Comparison of ENCODE assay signal across 14 mouse cellular contexts in genomic region chr2:152620367-152621134, GRCm38 (mm10). TPM values are rescaled to one million over a fixed set of nuclear protein-coding genes. Genes with fewer than 3 reads are reported as not detected.
DNase-seq lines count a peak whose midpoint lies in the region; ATAC-seq lines count a peak whose summit lies in the region.
"Had no signal": no experiment of that assay in that cellular context is flagged by ENCODE, and none has a peak within 500 bp of the region (broad histone marks: within the 10 kb centered on the region; RNA-seq: fewer than 3 reads in every experiment).

No protein-coding gene starts in this region.

- no peak for ATAC-seq in kidney, embryonic 15.5 days (replicated peaks; ENCODE audit: low FRiP score)
- peak; percentile 92 for ATAC-seq in granulocyte monocyte progenitor cell, adult 5-6 weeks (replicated peaks; ENCODE audit: poor library complexity, severe bottlenecking)
- ATAC-seq: forebrain, postnatal 0 days had no signal

- peaks cover 32% of the 10 kb centered on the region for H3K4me1 ChIP-seq in kidney, embryonic 15.5 days
- H3K4me1 ChIP-seq: heart, embryonic 15.5 days had no signal

- H3K4me3 ChIP-seq in kidney, embryonic 15.5 days (replicated peaks) = no peak overlapping the region
- H3K4me3 ChIP-seq: embryonic facial prominence, embryonic 15.5 days; heart, embryonic 15.5 days had no signal

- H3K27ac ChIP-seq in kidney, embryonic 15.5 days = peak overlapping the region; percentile 87
- H3K27ac ChIP-seq: embryonic facial prominence, embryonic 15.5 days; heart, embryonic 15.5 days had no signal

- 57% methylated on average over 9 of the region's 9 CpGs for WGBS in kidney, embryonic 15.5 days

- DNase-seq in kidney, postnatal 14 days = no peak
- DNase-seq in right cerebral cortex, adult 2 months (ENCODE audit: low spot score in 2 of 2) = peak; percentile 16 to 20
- DNase-seq in right cerebral cortex, postnatal 10 days (ENCODE audit: low spot score in 2 of 2) = no peak
- DNase-seq in liver = no peak
- no peak for DNase-seq in urinary bladder, adult 18-20 months (ENCODE audit: low spot score in 2 of 2)
- DNase-seq: cerebellum, postnatal 10 days; forebrain, postnatal 0 days had no signal

- peak overlapping the region; percentile 29 for H3K4me2 ChIP-seq in kidney, embryonic 15.5 days
- H3K4me2 ChIP-seq: embryonic facial prominence, embryonic 15.5 days; heart, embryonic 15.5 days had no signal

- H3K9me3 ChIP-seq in kidney, embryonic 15.5 days (replicated peaks) = no peaks in the 10 kb centered on the region
- H3K9me3 ChIP-seq: embryonic facial prominence, embryonic 15.5 days; heart, embryonic 15.5 days had no signal

- H3K27me3 ChIP-seq in kidney, embryonic 15.5 days = peaks cover 3% of the 10 kb centered on the region; the same call in 1 of the 2 replicates

- no peaks in the 10 kb centered on the region for H3K36me3 ChIP-seq in kidney, embryonic 15.5 days
- H3K36me3 ChIP-seq: embryonic facial prominence, embryonic 15.5 days; heart, embryonic 15.5 days had no signal

- H3K9ac ChIP-seq in kidney, embryonic 15.5 days = no peak overlapping the region
- H3K9ac ChIP-seq: embryonic facial prominence, embryonic 15.5 days; forebrain, postnatal 0 days; heart, embryonic 15.5 days had no signal

RNA-seq across cellular contexts. Expression of gene Defb25, which starts 2.3 kb away (rescaled TPM):
- polyA plus RNA-seq in kidney, embryonic 15.5 days (2015; fragmentation: Nextera tagmentation; extraction: Ambion mirVana) = 23.2 and 25.2 TPM in 2 replicates
- total RNA-seq in granulocyte monocyte progenitor cell, adult 5-6 weeks (2014; fragmentation: Nextera tagmentation) = not detected in 2 replicates
- total RNA-seq in granulocyte monocyte progenitor cell, adult 5-6 weeks (2017) = not detected in 2 replicates
- total RNA-seq: forebrain, postnatal 0 days; midbrain, postnatal 0 days had no signal
- polyA plus RNA-seq: forebrain, postnatal 0 days; liver, embryonic 16.5 days had no signal

RNA-seq across cellular contexts. Expression of gene Rem1, which starts 6.2 kb away (rescaled TPM):
- polyA plus RNA-seq in kidney, embryonic 15.5 days (2015; fragmentation: Nextera tagmentation; extraction: Ambion mirVana) = 59.1 and 62.5 TPM in 2 replicates
- total RNA-seq in granulocyte monocyte progenitor cell, adult 5-6 weeks (2014; fragmentation: Nextera tagmentation) = 0.45 TPM in 1 of 2 replicates, not detected in the other
- not detected in 2 replicates for total RNA-seq in granulocyte monocyte progenitor cell, adult 5-6 weeks (2017)

RNA-seq across cellular contexts. Expression of gene Defb36, which starts 16.4 kb away (rescaled TPM):
- 0.67 and 0.88 TPM in 2 replicates for polyA plus RNA-seq in kidney, embryonic 15.5 days (2015; fragmentation: Nextera tagmentation; extraction: Ambion mirVana)
- total RNA-seq in granulocyte monocyte progenitor cell, adult 5-6 weeks (2014; fragmentation: Nextera tagmentation) = not detected in 2 replicates
- total RNA-seq in granulocyte monocyte progenitor cell, adult 5-6 weeks (2017) = not detected in 2 replicates
- total RNA-seq: forebrain, postnatal 0 days; midbrain, postnatal 0 days had no signal
- polyA plus RNA-seq: embryonic facial prominence, embryonic 15.5 days; forebrain, postnatal 0 days; heart, embryonic 15.5 days; liver, embryonic 16.5 days; midbrain, postnatal 0 days; thymus, postnatal 0 days had no signal

RNA-seq across cellular contexts. Expression of gene Defb45, which starts 21.4 kb away (rescaled TPM):
- polyA plus RNA-seq in kidney, embryonic 15.5 days (2015; fragmentation: Nextera tagmentation; extraction: Ambion mirVana) = not detected in 2 replicates
- not detected in 2 replicates for total RNA-seq in granulocyte monocyte progenitor cell, adult 5-6 weeks (2014; fragmentation: Nextera tagmentation)
- not detected in 2 replicates for total RNA-seq in granulocyte monocyte progenitor cell, adult 5-6 weeks (2017)
- total RNA-seq: forebrain, postnatal 0 days; midbrain, postnatal 0 days had no signal
- polyA plus RNA-seq: embryonic facial prominence, embryonic 15.5 days; forebrain, postnatal 0 days; heart, embryonic 15.5 days; liver, embryonic 16.5 days; midbrain, postnatal 0 days; thymus, postnatal 0 days had no signal

RNA-seq across cellular contexts. Expression of gene Defb19, which starts 40.4 kb away (rescaled TPM):
- polyA plus RNA-seq in kidney, embryonic 15.5 days (2015; fragmentation: Nextera tagmentation; extraction: Ambion mirVana) = 4.4 and 4.8 TPM in 2 replicates
- not detected in 2 replicates for total RNA-seq in granulocyte monocyte progenitor cell, adult 5-6 weeks (2014; fragmentation: Nextera tagmentation)
- not detected in 2 replicates for total RNA-seq in granulocyte monocyte progenitor cell, adult 5-6 weeks (2017)
- total RNA-seq: forebrain, postnatal 0 days; midbrain, postnatal 0 days had no signal
- polyA plus RNA-seq: embryonic facial prominence, embryonic 15.5 days; forebrain, postnatal 0 days; liver, embryonic 16.5 days; midbrain, postnatal 0 days had no signal

Comparison
In these comparisons a context has a peak if more than half of its experiments do, and no peak if none do; other contexts are left out.
1. DNase-seq: peak in right cerebral cortex, adult 2 months (2 of 2); none in kidney, postnatal 14 days (single experiment), right cerebral cortex, postnatal 10 days (0 of 2), liver (single experiment) and urinary bladder, adult 18-20 months (0 of 2).